Mouse (Mus musculus) forebrain, embryonic 11.5 days (tissue): Measurements from ENCODE around the gene Gm10283. TPM values are rescaled to one million over a fixed set of nuclear protein-coding genes. Genes with fewer than 3 reads are reported as not detected.
"Not testable (repeated sequence)": the region's sequence is repeated elsewhere in the genome, so short reads cannot be mapped to it uniquely, and the experiment has no call there.

ENCODE experiments used
- ATAC-seq: fragments of 200-750 bp; cut with Nextera tagmentation; replicated peaks from 2 replicates; pipeline ENCODE4 v1.8.0; 2017; ENCODE audit warnings: moderate TSS enrichment; ENCODE audit not compliant: low FRiP score
- DNase-seq: peaks from one replicate; pipeline ENCODE4 v3.0.0-alpha.2; 2017; ENCODE audit warnings: low spot score
- H3K27ac ChIP-seq: fragments of 300-500 bp; sonication (generic); 2 replicates; pipeline ENCODE4 v1.5.1; 2014; ENCODE audit warnings: low read depth, low read length
- H3K27me3 ChIP-seq: fragments of 300-500 bp; sonication (generic); 2 replicates; pipeline ENCODE4 v1.6.1; 2014; ENCODE audit warnings: mild to moderate bottlenecking, low read length, mixed read lengths; ENCODE audit not compliant: control insufficient read depth, insufficient read depth
- H3K36me3 ChIP-seq: fragments of 300-500 bp; sonication (generic); 2 replicates; pipeline ENCODE4 v1.6.1; 2014; ENCODE audit warnings: mild to moderate bottlenecking, low read length, moderate library complexity, mixed read lengths; ENCODE audit not compliant: control insufficient read depth, insufficient read depth
- H3K4me1 ChIP-seq: fragments of 300-500 bp; sonication (generic); replicated peaks from 2 replicates; pipeline ENCODE4 v1.6.1; 2014; ENCODE audit warnings: low read length, mixed read lengths; ENCODE audit not compliant: control insufficient read depth, insufficient read depth
- H3K4me2 ChIP-seq: fragments of 300-500 bp; sonication (generic); 2 replicates; pipeline ENCODE4 v1.6.1; 2014; ENCODE audit warnings: low read depth, mild to moderate bottlenecking, low read length, moderate library complexity, mixed read lengths; ENCODE audit not compliant: severe bottlenecking
- H3K4me3 ChIP-seq: fragments of 300-500 bp; sonication (generic); 2 replicates; pipeline ENCODE4 v1.5.1; 2014; ENCODE audit warnings: low read depth, low read length
- H3K9ac ChIP-seq: fragments of 300-500 bp; sonication (generic); 2 replicates; pipeline ENCODE4 v1.6.1; 2014; ENCODE audit warnings: low read length
- H3K9me3 ChIP-seq: fragments of 300-500 bp; sonication (generic); 2 replicates; pipeline ENCODE4 v1.6.1; 2016; ENCODE audit warnings: low read length, mixed read lengths; ENCODE audit not compliant: control insufficient read depth
- WGBS: fragments of 180-500 bp; shearing (Covaris S2); extraction: QIAGEN DNeasy Blood & Tissue Kit; methylation state at CpG from one replicate; pipeline ENCODE4 v1.1.7; 2014; 5-methylcytosine and 5-hydroxymethylcytosine counted together
- polyA plus RNA-seq: library from polyadenylated mRNA; unstranded; fragments of >200 nt; fragmentation: Nextera tagmentation; extraction: Ambion mirVana; gene quantifications from 2 replicates; pipeline ENCODE4 v1.2.1, GENCODE M21; 2014

The Gm10283 gene
- not detected in 2 replicates for polyA plus RNA-seq

DNA sequence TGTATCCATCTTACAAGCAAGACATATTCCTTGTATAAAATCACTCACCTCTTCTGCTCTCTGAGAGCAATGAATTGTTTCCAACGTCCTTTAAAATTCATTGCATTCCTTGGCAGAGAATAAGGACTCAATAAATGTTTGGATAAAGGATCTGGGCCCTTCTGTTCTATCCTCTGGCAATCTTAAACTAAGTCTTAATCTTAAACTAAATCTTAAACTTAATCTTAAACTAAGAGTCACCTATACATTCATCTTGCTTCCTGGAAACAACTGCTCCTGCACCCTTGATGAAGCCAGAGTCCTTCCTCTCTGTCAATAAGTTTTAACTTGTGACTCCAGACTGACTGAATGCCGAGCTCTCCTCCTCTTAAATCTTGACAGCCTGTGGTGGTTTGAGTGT lies at the start of gene Gm10283:
TSS of gene Gm10283 (minus strand) at position 101 of the 400 bp plus-strand sequence.
- WGBS, result 62% methylated on average over 2 of the region's 2 CpGs
- H3K4me2 ChIP-seq, result no peak within 1 kb of the TSS
- ATAC-seq (no peak), DNase-seq (no peak)
- H3K27ac ChIP-seq, result no peak within 1 kb of the TSS
- no peaks in the 10 kb centered on the region for H3K27me3 ChIP-seq
- peaks cover 2% of the 10 kb centered on the region; the same call in 1 of the 2 replicates for H3K4me1 ChIP-seq
- no peaks in the 10 kb centered on the region for H3K9me3 ChIP-seq
- H3K36me3 ChIP-seq, result no peaks in the 10 kb centered on the region
- no peak within 1 kb of the TSS for H3K9ac ChIP-seq
- H3K4me3 ChIP-seq, result no peak within 1 kb of the TSS

DNA sequence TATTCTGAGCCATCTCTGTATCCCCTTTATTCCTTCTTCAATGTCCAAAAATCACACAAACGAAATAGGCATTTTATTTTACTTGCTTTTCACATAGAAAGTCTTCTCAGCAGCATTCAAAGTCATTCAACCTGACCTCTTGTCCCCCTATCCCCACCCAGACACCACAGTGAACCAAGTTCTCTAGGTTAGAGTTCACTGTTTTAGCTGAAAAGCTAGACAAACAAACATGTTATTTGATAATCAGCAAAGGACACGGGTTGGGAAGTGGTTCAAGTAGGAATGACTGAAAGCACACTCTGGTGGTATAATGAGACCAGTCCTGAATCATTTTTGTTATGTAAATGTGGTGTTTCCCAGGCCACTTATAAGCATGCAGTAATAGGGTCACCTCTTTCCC lies 31.9 kb upstream of the Gm10283 start:
- no peaks in the 10 kb centered on the region for H3K27me3 ChIP-seq
- no peak overlapping the region for H3K27ac ChIP-seq
- H3K4me1 ChIP-seq, result no peaks in the 10 kb centered on the region
- H3K4me3 ChIP-seq, result no peak overlapping the region
- H3K9ac ChIP-seq, result no peak overlapping the region
- DNase-seq, result no peak
- 28% methylated on average over 2 of the region's 2 CpGs for WGBS
- no peaks in the 10 kb centered on the region for H3K9me3 ChIP-seq
- ATAC-seq, result peak; percentile 64; the same call in 1 of the 2 replicates
- no peak overlapping the region for H3K4me2 ChIP-seq
- no peaks in the 10 kb centered on the region for H3K36me3 ChIP-seq

DNA sequence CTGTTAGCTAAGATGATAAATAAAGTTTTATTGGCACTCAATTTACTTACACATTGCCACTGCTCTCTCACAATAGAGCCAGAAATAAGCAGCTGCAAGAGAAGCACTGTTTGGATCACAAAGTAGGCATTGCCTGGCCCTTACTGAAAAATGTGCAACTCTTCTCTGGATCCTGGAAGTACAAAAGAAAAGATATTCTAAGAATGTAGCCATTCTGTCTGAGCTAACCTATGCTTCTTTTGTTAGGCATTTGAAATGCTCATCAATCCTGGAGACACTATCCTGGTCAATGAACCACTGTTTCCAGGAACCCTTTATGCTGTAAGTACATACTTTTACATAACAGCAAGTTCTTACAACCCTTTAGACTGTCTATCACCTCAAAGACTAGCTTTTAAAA lies 15.3 kb upstream of the Gm10283 start:
- H3K27ac ChIP-seq, result no peak overlapping the region
- H3K4me2 ChIP-seq, result no peak overlapping the region
- H3K9ac ChIP-seq, result no peak overlapping the region
- ATAC-seq (no peak), DNase-seq (no peak)
- H3K27me3 ChIP-seq, result no peaks in the 10 kb centered on the region
- no peak overlapping the region for H3K4me3 ChIP-seq
- no peaks in the 10 kb centered on the region for H3K9me3 ChIP-seq
- H3K4me1 ChIP-seq, result no peaks in the 10 kb centered on the region
- H3K36me3 ChIP-seq, result no peaks in the 10 kb centered on the region

DNA sequence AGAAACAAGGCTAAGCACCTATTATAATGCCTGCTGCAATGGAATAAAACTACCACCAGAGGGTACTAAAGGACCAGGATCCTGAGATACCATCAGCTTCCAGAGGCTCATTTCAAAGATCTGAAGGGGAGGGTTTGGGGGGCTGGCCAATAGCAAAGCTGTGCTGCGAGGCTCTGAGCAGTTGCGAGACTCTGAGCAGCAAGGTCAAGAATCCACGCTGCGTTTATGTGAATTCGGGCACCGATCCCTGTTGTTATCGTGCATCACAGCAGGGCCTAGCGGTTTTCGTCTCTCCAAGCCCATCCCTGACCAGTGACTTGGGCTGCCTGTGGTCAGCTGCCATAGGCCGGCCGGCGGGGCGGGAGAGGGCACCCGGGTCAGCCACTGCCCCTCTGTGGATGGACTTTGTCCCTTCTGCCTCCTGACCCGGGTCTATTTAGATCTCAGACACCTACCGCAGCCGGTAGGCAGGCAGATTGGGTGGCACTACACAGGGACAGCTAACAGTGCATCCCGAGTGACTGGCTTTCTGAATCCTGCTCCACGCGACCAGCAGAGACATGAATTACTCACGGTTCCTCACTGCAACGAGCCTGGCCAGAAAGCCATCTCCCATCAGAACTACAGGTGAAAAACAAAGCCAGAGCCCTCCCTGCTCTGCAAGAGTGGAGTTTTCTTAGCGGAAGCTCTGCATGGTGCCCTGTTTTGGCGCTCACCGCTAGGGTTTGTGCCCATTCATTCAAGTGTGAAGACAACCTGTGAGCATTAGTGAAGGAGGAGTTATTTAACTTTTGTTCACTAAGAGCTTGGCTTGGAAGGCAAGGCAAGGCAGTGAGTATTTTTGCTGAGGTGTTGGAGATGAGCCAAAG lies 2.9 kb upstream of the Gm10283 start, which contains the start of gene Aadat:
TSS of gene Aadat (plus strand) at position 280 of the 869 bp plus-strand sequence.
- peak within 1 kb of the TSS; percentile 50 for H3K4me3 ChIP-seq
- no peaks in the 10 kb centered on the region for H3K9me3 ChIP-seq
- H3K4me1 ChIP-seq, result peaks cover 2% of the 10 kb centered on the region; the same call in 1 of the 2 replicates
- H3K4me2 ChIP-seq, result peak within 1 kb of the TSS; percentile 94
- ATAC-seq (peak; percentile 96), DNase-seq (peak; percentile 81)
- no peak within 1 kb of the TSS for H3K27ac ChIP-seq
- peak within 1 kb of the TSS; percentile 79 for H3K9ac ChIP-seq
- no peaks in the 10 kb centered on the region for H3K36me3 ChIP-seq
- WGBS, result under 1% methylated on average over 25 of the region's 25 CpGs
- H3K27me3 ChIP-seq, result no peaks in the 10 kb centered on the region

DNA sequence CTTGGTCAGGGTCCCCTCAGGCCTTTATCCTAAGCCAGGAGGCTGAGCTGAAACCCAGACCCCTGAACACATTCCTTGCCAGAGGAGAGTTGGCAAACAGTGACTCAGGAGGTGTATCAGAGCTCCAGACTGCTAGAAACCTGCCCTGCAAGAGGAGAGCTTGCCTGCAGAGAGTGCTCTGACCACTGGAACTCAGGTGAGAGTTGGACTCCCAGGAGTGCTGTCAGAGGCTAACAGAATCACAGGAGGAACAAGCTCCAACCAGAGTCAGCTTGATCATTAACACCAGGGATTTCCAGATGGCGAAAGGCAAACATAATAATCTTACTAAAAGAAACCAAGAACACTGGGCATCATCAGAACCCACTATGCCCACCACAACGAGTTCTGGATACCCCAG lies 8.0 kb downstream of the Gm10283 start:
- not testable (repeated sequence) for H3K27me3 ChIP-seq, DNase-seq, H3K4me1 ChIP-seq, H3K4me3 ChIP-seq, H3K9ac ChIP-seq, H3K4me2 ChIP-seq, H3K27ac ChIP-seq, ATAC-seq, H3K36me3 ChIP-seq, H3K9me3 ChIP-seq
- WGBS, result 80% methylated on average over 2 of the region's 2 CpGs

DNA sequence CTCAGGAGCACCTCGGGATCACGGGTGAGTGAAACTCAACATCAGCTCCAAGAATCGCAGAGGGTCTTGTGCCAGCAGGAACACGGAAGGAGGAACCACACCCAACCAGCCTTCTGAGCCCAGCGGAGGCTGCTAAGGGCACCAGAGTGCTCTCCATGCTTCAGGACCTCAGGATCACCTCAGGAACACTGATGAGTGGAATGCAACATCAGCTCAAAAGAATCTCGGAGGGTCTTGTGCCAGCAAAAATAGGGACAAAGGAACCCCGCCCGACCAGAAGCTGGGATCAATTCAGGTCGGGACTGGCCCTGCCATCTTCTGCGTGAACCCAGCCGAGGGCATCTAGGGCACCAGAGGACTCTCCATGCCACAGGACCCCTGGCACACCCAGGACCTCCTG lies 8.4 kb downstream of the Gm10283 start:
- WGBS, result 88% methylated on average over 11 of the region's 11 CpGs
- Histone ChIP-seq H3K4me3 (no peak overlapping the region), H3K27ac (no peak overlapping the region), H3K27me3 (no peaks in the 10 kb centered on the region), H3K9ac (no peak overlapping the region), H3K36me3 (no peaks in the 10 kb centered on the region), H3K4me1 (no peaks in the 10 kb centered on the region), H3K9me3 (no peaks in the 10 kb centered on the region), H3K4me2 (no peak overlapping the region)
- DNase-seq (no peak), ATAC-seq (no peak)

DNA sequence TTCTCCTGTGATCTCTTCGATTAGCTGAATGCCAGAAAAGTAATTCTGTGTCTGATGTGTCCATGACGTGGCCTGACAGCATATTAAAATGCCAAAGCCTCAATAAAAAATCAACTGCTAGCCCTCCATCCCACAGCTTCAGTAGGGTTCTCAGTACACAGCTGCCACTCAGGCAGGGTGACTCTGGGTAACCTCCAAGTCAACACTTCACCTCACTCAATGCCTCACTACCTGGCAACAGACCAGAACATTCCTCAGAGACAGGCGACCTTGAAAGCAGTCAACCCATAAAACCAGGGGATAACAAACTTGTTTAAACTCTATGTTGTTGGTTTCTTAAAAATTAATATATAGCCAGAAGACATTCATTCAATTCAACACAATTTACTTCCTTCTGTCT lies 10.5 kb downstream of the Gm10283 start:
- Histone ChIP-seq H3K4me2 (no peak overlapping the region), H3K9me3 (no peaks in the 10 kb centered on the region), H3K27ac (no peak overlapping the region)

DNA sequence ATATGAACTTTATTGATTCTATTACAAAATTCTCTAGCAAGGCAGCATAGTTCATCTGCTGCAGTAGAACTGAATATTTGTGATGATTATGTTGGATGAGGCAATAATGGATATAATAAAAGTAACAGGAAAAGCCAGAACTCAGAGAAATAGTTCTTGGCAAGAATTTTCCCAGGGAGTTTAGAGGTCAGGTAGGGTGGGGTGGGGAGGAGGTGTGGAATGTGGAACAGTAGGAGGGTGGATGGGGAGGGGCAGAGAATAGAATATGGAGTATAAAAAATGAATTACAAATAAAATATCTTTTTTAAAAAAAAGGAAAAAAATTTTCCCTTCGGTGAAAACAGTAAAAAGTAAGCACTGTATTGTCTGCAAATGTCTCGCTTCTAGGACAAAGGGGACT lies 11.1 kb downstream of the Gm10283 start:
- Histone ChIP-seq H3K4me3 (no peak overlapping the region), H3K4me2 (no peak overlapping the region), H3K27me3 (no peaks in the 10 kb centered on the region), H3K4me1 (no peaks in the 10 kb centered on the region), H3K36me3 (no peaks in the 10 kb centered on the region), H3K9me3 (no peaks in the 10 kb centered on the region), H3K27ac (no peak overlapping the region), H3K9ac (no peak overlapping the region)
- ATAC-seq, result no peak
- WGBS, result 92% methylated on average over 2 of the region's 2 CpGs
- DNase-seq, result no peak

More for the DNA sequence above, 10.5 kb downstream of the Gm10283 start:
- H3K4me3 ChIP-seq, result no peak overlapping the region
- no peak overlapping the region for H3K9ac ChIP-seq
- no peak for ATAC-seq
- DNase-seq, result no peak
- H3K27me3 ChIP-seq, result no peaks in the 10 kb centered on the region
- H3K4me1 ChIP-seq, result no peaks in the 10 kb centered on the region
- H3K36me3 ChIP-seq, result no peaks in the 10 kb centered on the region
- 79% methylated on average over 3 of the region's 3 CpGs for WGBS

DNA sequence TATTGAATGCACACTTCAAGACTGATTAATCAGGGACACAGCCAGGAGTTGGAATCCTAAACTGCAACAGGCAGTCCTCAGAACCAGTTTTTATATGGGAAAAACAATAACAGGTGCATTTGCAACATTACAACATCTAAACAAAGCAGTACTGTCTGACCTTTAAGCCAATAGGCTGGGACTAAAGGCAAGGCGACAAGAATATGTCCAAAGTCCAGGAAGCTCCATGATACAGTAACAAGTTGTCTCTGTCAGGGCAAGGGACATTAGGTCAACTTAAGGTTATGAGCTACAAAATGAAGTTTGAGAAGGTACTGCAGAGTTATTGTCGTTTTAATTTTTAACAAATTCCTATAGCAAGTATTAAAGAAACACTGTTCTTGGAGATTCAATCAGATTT lies 12.9 kb downstream of the Gm10283 start:
- Histone ChIP-seq H3K27me3 (no peaks in the 10 kb centered on the region), H3K4me2 (no peak overlapping the region), H3K9ac (no peak overlapping the region), H3K9me3 (no peaks in the 10 kb centered on the region), H3K4me3 (no peak overlapping the region), H3K36me3 (no peaks in the 10 kb centered on the region), H3K27ac (no peak overlapping the region), H3K4me1 (no peaks in the 10 kb centered on the region)
- DNase-seq, result no peak
- no peak for ATAC-seq
- 81% methylated on average over 2 of the region's 2 CpGs for WGBS
